Mouse (Mus musculus): Measurements from ENCODE around the gene Prkaa2. TPM values are rescaled to one million over a fixed set of nuclear protein-coding genes. Genes with fewer than 3 reads are reported as not detected.

Prkaa2 gene
- polyA plus RNA-seq, 1 experiment from 2014 or later, result 8.8 TPM

DNA sequence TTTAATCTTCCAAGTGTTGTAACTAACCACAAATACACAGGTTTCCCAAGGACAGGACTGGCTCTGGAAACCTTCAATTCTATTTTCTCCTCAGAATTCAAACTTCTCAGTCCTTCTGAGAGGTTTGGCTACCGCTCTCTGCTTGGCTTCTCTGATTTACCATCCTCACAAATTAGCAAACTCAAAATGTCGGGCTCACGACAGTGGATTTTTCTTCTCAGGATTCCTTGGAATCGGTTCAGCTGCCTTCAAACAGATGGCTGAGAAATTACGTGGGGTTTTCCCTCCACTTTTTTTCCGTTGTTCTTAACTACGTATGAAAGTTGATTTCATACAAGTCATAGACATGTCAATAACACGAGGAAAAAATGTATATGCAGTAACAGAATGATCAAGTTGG lies 11.5 kb downstream of the Prkaa2 start:
- Histone ChIP-seq H3K9ac (replicated peaks; ENCODE audit: low read length) (no peak overlapping the region), H3K27me3 (ENCODE audit: insufficient read depth, low read length) (no peaks in the 10 kb centered on the region), H3K4me1 (ENCODE audit: insufficient read depth, low read length) (no peaks in the 10 kb centered on the region), H3K9me3 (ENCODE audit: low read length) (no peaks in the 10 kb centered on the region), H3K36me3 (ENCODE audit: insufficient read depth, low read length) (no peaks in the 10 kb centered on the region), H3K27ac (ENCODE audit: low read length) (no peak overlapping the region), H3K4me3 (ENCODE audit: low read length) (no peak overlapping the region), H3K4me2 (replicated peaks; ENCODE audit: low read depth, low read length) (no peak overlapping the region)
- no peak for ATAC-seq (ENCODE audit: low FRiP score, low TSS enrichment)
- 71% methylated on average over 8 of the region's 8 CpGs for WGBS

DNA sequence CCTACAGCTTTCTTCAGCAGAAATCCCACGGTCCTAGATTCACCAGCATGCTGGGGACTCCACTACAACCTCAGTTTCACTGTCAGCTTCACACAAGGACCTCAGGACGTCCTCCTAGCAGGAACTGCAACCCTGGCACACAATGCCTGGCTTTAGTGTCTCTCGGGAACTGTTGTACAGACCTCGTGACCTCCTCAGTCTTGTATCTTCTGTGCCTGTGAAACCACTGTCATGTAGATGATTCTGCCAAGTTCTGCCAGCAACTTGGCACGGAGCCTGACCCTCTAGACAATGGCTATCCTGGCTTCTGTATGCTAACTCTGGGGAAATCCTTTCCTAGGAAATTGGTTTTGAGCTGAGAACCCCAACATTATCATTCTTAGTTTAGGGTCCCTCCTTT lies 14.4 kb downstream of the Prkaa2 start:
- WGBS, result 73% methylated on average over 5 of the region's 5 CpGs
- H3K27ac ChIP-seq (ENCODE audit: low read length), result no peak overlapping the region
- no peaks in the 10 kb centered on the region for H3K4me1 ChIP-seq (ENCODE audit: insufficient read depth, low read length)
- no peak overlapping the region for H3K4me2 ChIP-seq (replicated peaks; ENCODE audit: low read depth, low read length)
- H3K9ac ChIP-seq (replicated peaks; ENCODE audit: low read length), result no peak overlapping the region
- H3K27me3 ChIP-seq (ENCODE audit: insufficient read depth, low read length), result no peaks in the 10 kb centered on the region
- ATAC-seq (ENCODE audit: low FRiP score, low TSS enrichment), result no peak
- no peaks in the 10 kb centered on the region for H3K36me3 ChIP-seq (ENCODE audit: insufficient read depth, low read length)
- H3K9me3 ChIP-seq (ENCODE audit: low read length), result no peaks in the 10 kb centered on the region
- H3K4me3 ChIP-seq (ENCODE audit: low read length), result no peak overlapping the region

DNA sequence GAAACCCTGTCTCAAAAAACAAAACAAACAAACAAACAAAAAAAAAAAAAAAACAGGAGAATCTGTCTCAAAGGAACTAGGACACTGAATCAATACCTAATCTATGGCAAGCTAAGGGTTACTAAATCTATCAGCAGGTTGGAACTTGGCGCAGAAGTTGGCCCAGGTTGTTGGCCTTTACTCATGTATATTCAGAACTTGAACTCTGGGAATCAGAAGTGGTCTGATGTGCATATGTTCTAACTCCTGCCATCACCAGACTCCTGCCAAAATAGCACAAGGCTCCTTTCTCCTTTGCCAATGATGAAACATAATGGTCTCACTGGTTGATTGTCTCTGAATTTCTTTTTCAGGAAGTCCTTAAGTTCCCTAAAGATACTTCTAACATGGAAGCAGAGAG lies 15.7 kb downstream of the Prkaa2 start:
- Histone ChIP-seq H3K36me3 (ENCODE audit: insufficient read depth, low read length) (no peaks in the 10 kb centered on the region), H3K27me3 (ENCODE audit: insufficient read depth, low read length) (no peaks in the 10 kb centered on the region), H3K4me3 (ENCODE audit: low read length) (no peak overlapping the region), H3K9me3 (ENCODE audit: low read length) (no peaks in the 10 kb centered on the region), H3K27ac (ENCODE audit: low read length) (no peak overlapping the region), H3K9ac (replicated peaks; ENCODE audit: low read length) (no peak overlapping the region), H3K4me1 (ENCODE audit: insufficient read depth, low read length) (no peaks in the 10 kb centered on the region), H3K4me2 (replicated peaks; ENCODE audit: low read depth, low read length) (no peak overlapping the region)
- no peak for ATAC-seq (ENCODE audit: low FRiP score, low TSS enrichment)
- 89% methylated on average over 1 of the region's 1 CpGs for WGBS

DNA sequence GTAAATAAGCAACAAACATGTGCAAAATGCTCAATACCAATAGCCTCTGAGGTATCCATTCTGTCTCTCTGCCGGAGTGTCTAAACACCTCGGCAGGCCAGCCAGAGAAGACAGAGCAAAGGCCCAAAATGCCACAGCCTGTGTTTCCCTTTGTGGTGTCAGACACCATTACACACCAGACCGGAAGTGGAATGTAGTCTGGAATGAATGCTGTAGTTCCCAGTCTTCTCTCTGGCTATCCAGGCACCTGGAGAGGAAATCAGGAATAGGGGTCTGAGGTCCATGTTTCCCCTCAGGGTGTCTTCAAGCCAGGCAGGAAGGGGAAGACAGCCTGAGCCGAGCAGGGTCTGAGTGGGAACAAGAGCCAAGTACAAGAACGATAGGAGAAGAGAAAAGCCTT lies 19.3 kb downstream of the Prkaa2 start:
- Histone ChIP-seq H3K36me3 (ENCODE audit: insufficient read depth, low read length) (no peaks in the 10 kb centered on the region), H3K27ac (ENCODE audit: low read length) (no peak overlapping the region), H3K4me1 (ENCODE audit: insufficient read depth, low read length) (no peaks in the 10 kb centered on the region), H3K4me3 (ENCODE audit: low read length) (no peak overlapping the region), H3K9me3 (ENCODE audit: low read length) (peaks cover 2% of the 10 kb centered on the region; the same call in 1 of the 2 replicates), H3K27me3 (ENCODE audit: insufficient read depth, low read length) (no peaks in the 10 kb centered on the region), H3K4me2 (replicated peaks; ENCODE audit: low read depth, low read length) (no peak overlapping the region), H3K9ac (replicated peaks; ENCODE audit: low read length) (no peak overlapping the region)
- ATAC-seq (ENCODE audit: low FRiP score, low TSS enrichment), result no peak
- 78% methylated on average over 5 of the region's 5 CpGs for WGBS

DNA sequence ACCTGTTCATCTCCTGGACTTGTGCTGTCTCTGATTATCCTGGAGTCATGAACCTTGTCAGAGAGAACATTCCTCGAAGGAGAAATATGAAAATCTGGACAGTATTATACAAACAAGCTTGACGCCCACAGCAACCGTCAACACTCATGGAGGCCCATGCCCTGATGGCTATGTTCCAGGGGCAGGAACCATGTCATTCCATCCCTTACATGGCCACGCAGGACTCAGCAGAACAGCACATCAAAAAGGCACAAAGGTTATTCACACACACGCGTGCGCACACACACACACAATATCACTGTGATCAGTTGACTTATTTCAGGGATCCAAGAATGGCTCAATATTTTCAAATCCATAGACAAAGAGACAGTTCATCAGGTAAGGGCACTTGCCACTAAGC lies 20.3 kb downstream of the Prkaa2 start:
- Histone ChIP-seq H3K9ac (replicated peaks; ENCODE audit: low read length) (no peak overlapping the region), H3K9me3 (ENCODE audit: low read length) (peaks cover 2% of the 10 kb centered on the region; the same call in 1 of the 2 replicates), H3K4me2 (replicated peaks; ENCODE audit: low read depth, low read length) (no peak overlapping the region), H3K4me3 (ENCODE audit: low read length) (no peak overlapping the region), H3K27ac (ENCODE audit: low read length) (no peak overlapping the region), H3K36me3 (ENCODE audit: insufficient read depth, low read length) (no peaks in the 10 kb centered on the region), H3K4me1 (ENCODE audit: insufficient read depth, low read length) (no peaks in the 10 kb centered on the region), H3K27me3 (ENCODE audit: insufficient read depth, low read length) (no peaks in the 10 kb centered on the region)
- ATAC-seq (ENCODE audit: low FRiP score, low TSS enrichment), result no peak
- 89% methylated on average over 7 of the region's 7 CpGs for WGBS

DNA sequence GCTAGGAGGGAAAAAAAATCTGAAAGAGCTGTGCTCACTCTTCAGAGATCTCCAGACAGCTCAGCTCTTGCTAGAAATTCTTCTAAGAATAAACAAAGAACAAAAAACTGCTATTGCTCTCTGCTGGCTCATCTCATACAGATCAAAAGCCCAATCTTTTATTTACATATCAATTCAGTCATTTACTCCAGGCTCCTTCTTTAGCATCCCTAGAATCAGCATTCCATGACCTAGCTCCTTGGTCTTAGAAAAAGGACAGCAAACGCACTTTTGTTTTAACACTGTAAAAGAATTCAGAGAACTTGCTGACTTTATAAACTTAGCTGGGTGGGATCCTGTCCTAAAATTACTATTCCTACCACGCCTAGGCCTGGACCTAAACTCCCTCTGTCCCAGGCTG lies 21.0 kb downstream of the Prkaa2 start:
- no peak for ATAC-seq (ENCODE audit: low FRiP score, low TSS enrichment)
- WGBS, result 70% methylated on average over 2 of the region's 2 CpGs
- no peak overlapping the region for H3K9ac ChIP-seq (replicated peaks; ENCODE audit: low read length)
- H3K36me3 ChIP-seq (ENCODE audit: insufficient read depth, low read length), result no peaks in the 10 kb centered on the region
- no peaks in the 10 kb centered on the region for H3K4me1 ChIP-seq (ENCODE audit: insufficient read depth, low read length)
- H3K4me3 ChIP-seq (ENCODE audit: low read length), result no peak overlapping the region
- no peak overlapping the region for H3K27ac ChIP-seq (ENCODE audit: low read length)
- H3K9me3 ChIP-seq (ENCODE audit: low read length), result peaks cover 2% of the 10 kb centered on the region; the same call in 1 of the 2 replicates
- no peak overlapping the region for H3K4me2 ChIP-seq (replicated peaks; ENCODE audit: low read depth, low read length)
- no peaks in the 10 kb centered on the region for H3K27me3 ChIP-seq (ENCODE audit: insufficient read depth, low read length)

DNA sequence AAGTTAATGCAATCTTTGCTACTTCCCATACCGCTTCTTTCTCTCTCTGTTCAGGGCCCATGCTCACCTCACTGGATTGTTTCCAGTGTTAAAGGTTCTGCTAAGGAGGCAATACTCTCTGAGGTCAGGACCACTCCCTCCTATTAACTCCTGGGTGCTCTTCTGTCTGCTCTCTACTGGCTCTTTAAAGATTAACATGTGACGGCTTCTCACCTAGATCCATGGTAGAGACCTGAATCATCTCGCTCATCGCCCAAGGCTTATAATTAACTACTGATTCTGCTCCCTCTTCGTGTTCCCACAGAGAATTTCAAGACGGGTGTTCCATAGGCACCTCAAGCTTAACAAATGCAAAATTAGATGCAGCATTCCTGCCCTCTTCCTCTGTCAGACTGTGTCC lies 33.5 kb downstream of the Prkaa2 start:
- peak; percentile 87 for ATAC-seq (ENCODE audit: low FRiP score, low TSS enrichment)
- Histone ChIP-seq H3K4me3 (ENCODE audit: low read length) (no peak overlapping the region), H3K4me2 (replicated peaks; ENCODE audit: low read depth, low read length) (no peak overlapping the region), H3K36me3 (ENCODE audit: insufficient read depth, low read length) (no peaks in the 10 kb centered on the region), H3K27ac (ENCODE audit: low read length) (peak overlapping the region; percentile 43; the same call in 1 of the 2 replicates), H3K27me3 (ENCODE audit: insufficient read depth, low read length) (no peaks in the 10 kb centered on the region), H3K9ac (replicated peaks; ENCODE audit: low read length) (no peak overlapping the region), H3K4me1 (ENCODE audit: insufficient read depth, low read length) (0 out of 2 replicates have a peak, but pooled peaks cover 3% of the 10 kb centered on the region), H3K9me3 (ENCODE audit: low read length) (no peaks in the 10 kb centered on the region)
- 74% methylated on average over 6 of the region's 6 CpGs for WGBS

DNA sequence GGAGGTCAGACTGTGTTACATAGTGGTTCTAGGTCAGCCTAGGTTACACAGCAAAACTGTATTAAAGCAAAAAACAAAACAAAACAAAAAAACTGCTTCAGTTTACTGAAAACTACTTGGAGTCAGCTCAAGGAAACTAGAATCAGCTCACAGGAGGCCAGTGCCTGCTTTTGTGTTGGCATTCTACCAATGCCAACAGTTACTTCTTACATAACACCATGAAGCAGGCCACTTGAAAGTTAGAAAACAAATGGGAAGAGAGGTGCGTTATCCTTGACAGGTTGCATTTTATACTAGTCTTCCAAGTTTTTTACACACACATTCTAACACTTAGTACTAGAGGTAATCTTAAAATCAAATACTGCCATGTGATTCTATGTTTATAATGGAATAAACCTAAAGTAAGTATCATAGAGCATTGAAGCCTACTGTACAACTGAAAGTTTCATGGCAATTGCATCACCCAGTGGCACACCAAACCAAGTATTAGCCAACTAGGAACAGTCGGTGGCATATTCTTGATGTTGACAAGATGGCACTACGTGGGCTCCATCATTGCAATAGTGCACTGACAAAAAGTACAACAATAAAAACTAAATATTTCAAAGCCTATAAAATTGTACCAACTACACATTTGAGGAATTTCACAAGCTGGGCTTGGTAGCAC lies 37.8 kb downstream of the Prkaa2 start:
- Histone ChIP-seq H3K9me3 (ENCODE audit: low read length) (no peaks in the 10 kb centered on the region), H3K27me3 (ENCODE audit: insufficient read depth, low read length) (no peaks in the 10 kb centered on the region), H3K4me3 (ENCODE audit: low read length) (no peak overlapping the region), H3K36me3 (ENCODE audit: insufficient read depth, low read length) (no peaks in the 10 kb centered on the region), H3K27ac (ENCODE audit: low read length) (no peak overlapping the region), H3K4me1 (ENCODE audit: insufficient read depth, low read length) (0 out of 2 replicates have a peak, but pooled peaks cover 3% of the 10 kb centered on the region), H3K4me2 (replicated peaks; ENCODE audit: low read depth, low read length) (no peak overlapping the region), H3K9ac (replicated peaks; ENCODE audit: low read length) (no peak overlapping the region)
- 89% methylated on average over 3 of the region's 3 CpGs for WGBS
- no peak for ATAC-seq (ENCODE audit: low FRiP score, low TSS enrichment)

DNA sequence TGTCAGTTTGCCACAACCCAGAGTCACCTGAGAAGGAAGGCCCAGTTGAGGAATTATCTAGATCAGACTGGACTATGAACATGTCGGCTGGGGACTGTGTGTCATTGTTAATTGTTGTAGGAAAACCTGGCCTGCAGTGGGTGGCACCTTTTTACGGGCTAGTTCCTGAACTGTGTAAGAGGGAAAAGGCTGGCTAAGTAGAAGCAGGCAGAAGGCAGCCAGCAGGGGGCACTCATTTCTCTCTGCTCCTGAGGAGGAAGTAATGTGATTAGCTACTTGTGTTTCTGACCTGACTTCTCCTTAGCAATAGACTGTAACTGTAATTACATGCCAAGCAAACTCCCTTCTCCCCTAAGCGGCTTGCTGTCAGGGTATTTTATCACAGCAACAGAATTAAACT lies 38.7 kb downstream of the Prkaa2 start:
- no peak overlapping the region for H3K27ac ChIP-seq (ENCODE audit: low read length)
- H3K9me3 ChIP-seq (ENCODE audit: low read length), result no peaks in the 10 kb centered on the region
- no peaks in the 10 kb centered on the region for H3K36me3 ChIP-seq (ENCODE audit: insufficient read depth, low read length)
- no peak overlapping the region for H3K9ac ChIP-seq (replicated peaks; ENCODE audit: low read length)
- no peak overlapping the region for H3K4me2 ChIP-seq (replicated peaks; ENCODE audit: low read depth, low read length)
- 0 out of 2 replicates have a peak, but pooled peaks cover 3% of the 10 kb centered on the region for H3K4me1 ChIP-seq (ENCODE audit: insufficient read depth, low read length)
- H3K4me3 ChIP-seq (ENCODE audit: low read length), result no peak overlapping the region
- peak; percentile 74 for ATAC-seq (ENCODE audit: low FRiP score, low TSS enrichment)
- 22% methylated on average over 3 of the region's 3 CpGs for WGBS
- H3K27me3 ChIP-seq (ENCODE audit: insufficient read depth, low read length), result no peaks in the 10 kb centered on the region

DNA sequence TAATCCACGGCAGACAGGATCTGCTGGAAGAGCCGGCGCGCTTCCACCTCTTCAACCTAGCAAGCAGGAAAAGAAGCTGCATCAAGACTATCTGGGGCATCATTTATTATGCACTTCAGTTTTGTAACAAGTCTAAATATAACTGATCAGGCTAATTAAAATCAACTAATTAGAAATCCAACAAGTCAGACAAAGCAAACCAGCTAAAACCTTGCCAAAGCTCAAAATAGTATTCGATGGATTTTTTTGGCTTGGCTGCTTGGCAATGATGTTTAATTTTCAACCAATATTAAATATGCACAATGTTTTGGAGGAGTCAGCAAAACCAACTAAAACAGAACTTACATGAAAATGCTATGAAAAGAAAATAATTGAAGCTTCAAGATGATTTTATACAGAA lies 58.4 kb downstream of the Prkaa2 start:
- 0 out of 2 replicates have a peak, but pooled peaks cover 2% of the 10 kb centered on the region for H3K36me3 ChIP-seq (ENCODE audit: insufficient read depth, low read length)
- H3K27me3 ChIP-seq (ENCODE audit: insufficient read depth, low read length), result no peaks in the 10 kb centered on the region
- H3K9me3 ChIP-seq (ENCODE audit: low read length), result no peaks in the 10 kb centered on the region
- H3K4me2 ChIP-seq (replicated peaks; ENCODE audit: low read depth, low read length), result no peak overlapping the region
- no peak overlapping the region for H3K27ac ChIP-seq (ENCODE audit: low read length)
- no peak overlapping the region for H3K4me3 ChIP-seq (ENCODE audit: low read length)
- H3K4me1 ChIP-seq (ENCODE audit: insufficient read depth, low read length), result no peaks in the 10 kb centered on the region
- no peak for ATAC-seq (ENCODE audit: low FRiP score, low TSS enrichment)
- WGBS, result 95% methylated on average over 5 of the region's 5 CpGs
- no peak overlapping the region for H3K9ac ChIP-seq (replicated peaks; ENCODE audit: low read length)

All from kidney, embryonic 16.5 days (tissue).